Mouse (Mus musculus): ENCODE results near the gene Ncl. TPM values are rescaled to one million over a fixed set of nuclear protein-coding genes. Genes with fewer than 3 reads are reported as not detected.

The Ncl gene
- total RNA-seq (2014; fragmentation: Nextera tagmentation) (715 and 728 TPM in 2 replicates), total RNA-seq (2017) (917 and 958 TPM in 2 replicates)

DNA sequence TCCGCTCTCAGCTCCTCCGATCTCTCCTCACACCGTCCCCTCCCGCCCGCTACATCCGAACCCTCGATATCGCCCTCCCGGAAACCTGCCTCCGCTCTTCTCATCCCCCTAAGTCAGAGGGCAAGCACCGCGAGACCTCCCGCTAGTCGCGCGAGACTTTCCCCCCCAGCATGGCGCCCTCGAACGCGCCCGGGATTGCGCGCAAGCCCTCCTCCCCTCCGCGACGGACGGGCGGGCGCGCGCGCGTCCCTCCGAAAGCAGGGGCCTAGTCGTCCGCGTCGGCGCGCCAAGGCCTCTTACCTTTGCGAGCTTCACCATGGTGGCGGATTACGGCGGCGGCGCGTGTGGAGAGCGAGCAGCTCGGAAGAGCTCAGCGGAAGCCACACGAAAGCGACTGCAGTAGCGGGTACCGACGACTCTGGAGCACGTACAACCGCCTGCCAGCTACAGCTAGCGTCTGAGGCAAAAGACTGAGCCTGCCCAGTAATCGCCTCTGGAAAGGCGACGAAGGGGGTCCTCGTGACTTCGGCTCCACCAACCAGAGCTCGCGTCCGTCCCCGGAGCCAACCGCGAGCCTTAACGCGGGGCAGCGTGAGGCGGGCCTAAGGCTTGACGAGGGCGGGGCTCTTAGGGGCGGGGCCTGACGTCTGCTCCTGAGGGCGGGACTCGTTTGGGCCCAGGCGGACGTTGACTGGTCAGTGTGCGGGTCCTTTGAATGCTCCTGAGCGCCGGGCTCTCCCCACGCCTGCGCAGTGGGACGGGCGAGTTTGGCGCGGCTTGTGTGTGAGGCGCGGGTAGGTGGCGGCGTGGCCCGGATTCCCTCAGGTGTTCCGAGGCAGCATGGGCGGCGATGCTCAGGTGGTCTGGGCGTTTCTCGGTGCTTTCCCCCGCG is at the start of gene Ncl:
Gene Ncl (minus strand): TSS at position 495 of the 892 bp plus-strand sequence.
- ATAC-seq (replicated peaks; ENCODE audit: poor library complexity, severe bottlenecking), result peak; percentile 76

GRCm38 (mm10) chr1:86408515-86408914 is 49.3 kb upstream of the Ncl start:
- no peak for ATAC-seq (replicated peaks; ENCODE audit: poor library complexity, severe bottlenecking)

- ATAC-seq (replicated peaks; ENCODE audit: poor library complexity, severe bottlenecking), result peak; percentile 67
Observed at GRCm38 (mm10) chr1:86406914-86407313, 47.7 kb upstream of the Ncl start.

DNA sequence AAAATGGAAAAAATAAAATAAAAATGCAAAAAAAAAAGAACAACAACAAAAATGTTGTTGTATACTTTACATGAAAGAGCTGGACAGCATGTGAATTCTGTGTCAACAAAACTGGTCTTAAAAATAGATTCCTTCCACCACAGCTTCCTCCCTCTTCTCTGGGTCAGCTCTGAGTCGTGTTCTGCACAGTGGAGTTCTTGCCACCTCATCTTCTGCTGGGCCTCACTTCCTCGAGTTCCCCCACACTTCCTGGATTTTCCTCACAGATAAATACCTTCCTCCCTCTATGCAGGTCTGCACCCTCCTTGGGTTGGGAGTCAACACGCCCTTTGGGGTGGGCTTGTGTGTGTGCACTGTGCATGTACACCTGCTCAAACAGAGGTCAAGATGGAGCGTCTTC is 47.1 kb upstream of the Ncl start:
- ATAC-seq (replicated peaks; ENCODE audit: poor library complexity, severe bottlenecking), result peak; percentile 54

GRCm38 (mm10) chr1:86404834-86405233 is 45.6 kb upstream of the Ncl start:
- ATAC-seq (replicated peaks; ENCODE audit: poor library complexity, severe bottlenecking), result no peak

DNA sequence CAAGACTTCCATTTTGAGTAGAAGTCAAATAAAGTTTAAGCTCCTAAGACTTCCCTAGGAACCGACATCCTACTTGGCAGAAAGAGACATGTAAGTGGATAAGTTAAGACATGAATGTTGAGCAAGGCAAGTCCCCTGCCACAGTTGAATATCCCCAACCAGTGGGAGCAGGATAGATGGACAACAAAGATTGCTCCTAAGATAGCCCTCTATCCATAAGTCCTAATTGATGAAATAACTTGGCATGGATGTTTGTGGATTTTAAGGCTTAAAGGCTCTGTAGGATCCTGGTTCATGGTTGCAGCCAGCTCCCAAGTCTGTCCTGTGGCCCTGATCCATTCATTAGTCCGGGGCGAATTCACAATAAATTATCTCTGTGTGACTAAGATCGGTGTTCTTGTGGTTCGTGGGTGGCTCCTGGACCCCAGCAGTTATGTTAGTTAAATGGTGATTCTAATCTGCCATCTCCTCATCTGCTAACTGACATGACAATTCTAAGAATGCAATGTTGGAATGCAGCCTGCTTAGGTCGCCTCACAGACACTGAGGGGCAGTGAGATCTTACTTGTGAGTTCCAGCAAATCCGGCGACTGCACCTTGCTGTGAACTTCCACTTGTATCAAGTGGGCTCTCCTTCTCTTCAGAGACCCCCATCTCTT is 41.0 kb upstream of the Ncl start:
- ATAC-seq (replicated peaks; ENCODE audit: poor library complexity, severe bottlenecking), result no peak

- peak; percentile 91 for ATAC-seq (replicated peaks; ENCODE audit: poor library complexity, severe bottlenecking)
Observed at GRCm38 (mm10) chr1:86399322-86399721, 40.1 kb upstream of the Ncl start.

DNA sequence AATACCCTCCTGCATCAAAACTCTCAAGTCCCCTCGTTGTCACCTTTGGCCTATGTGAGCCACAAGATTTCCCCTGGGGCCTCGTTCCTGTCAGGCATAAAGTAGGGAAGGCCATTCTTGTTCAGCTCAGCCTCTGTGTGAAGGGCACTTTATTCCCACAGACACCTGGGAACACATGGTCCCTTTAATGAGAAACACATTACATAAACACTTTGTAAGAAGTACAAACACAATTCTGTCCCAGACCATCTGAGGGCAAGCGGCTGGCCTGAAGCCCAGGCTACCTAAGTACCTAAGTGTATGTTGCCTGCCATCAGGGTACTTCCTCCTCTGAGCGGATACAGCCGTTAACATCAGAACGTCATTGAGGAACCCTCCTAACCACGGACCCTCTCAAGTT is 39.0 kb upstream of the Ncl start:
- peak; percentile 86 for ATAC-seq (replicated peaks; ENCODE audit: poor library complexity, severe bottlenecking)

DNA sequence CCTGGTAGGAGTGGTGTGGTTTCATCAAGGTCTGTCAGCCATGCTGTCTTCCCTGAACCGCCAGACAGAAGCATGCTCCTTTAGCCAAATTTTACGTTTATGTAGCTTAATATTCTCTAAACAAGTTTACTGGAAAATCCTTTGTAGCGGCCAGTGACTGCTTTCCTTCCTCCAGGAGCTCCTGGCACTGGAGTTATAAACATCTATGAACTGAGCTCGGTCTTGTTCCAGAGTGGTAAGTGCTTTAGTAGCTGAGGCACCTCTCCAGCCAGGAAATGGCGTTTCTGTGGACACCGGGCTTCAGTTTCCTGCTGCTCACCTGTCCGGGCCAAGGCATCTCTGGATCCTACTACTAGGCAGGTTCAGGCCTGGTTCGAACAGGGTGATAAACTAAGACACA is 38.4 kb upstream of the Ncl start:
- ATAC-seq (replicated peaks; ENCODE audit: poor library complexity, severe bottlenecking), result no peak

- no peak for ATAC-seq (replicated peaks; ENCODE audit: poor library complexity, severe bottlenecking)
Observed at GRCm38 (mm10) chr1:86395897-86396296, 36.7 kb upstream of the Ncl start.

DNA sequence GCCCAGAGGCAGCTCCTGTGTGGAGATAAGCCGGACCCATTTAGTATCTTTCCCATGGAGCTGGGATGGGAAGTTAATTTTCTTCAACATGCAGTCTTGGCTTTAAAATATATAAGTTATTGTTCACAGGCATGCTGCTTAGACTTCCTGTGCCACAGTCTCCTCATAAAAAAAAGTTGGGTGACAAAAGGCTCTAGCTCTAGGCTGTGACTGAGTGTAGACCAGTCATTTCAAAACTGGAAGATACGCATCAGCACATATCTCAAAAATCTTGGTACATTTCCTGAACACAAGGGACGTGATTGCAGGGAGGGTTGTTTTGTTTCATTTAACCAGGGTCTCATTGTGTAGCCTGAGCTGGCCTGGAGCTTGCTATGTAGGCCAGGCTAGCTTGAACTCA is 35.0 kb upstream of the Ncl start:
- no peak for ATAC-seq (replicated peaks; ENCODE audit: poor library complexity, severe bottlenecking)

DNA sequence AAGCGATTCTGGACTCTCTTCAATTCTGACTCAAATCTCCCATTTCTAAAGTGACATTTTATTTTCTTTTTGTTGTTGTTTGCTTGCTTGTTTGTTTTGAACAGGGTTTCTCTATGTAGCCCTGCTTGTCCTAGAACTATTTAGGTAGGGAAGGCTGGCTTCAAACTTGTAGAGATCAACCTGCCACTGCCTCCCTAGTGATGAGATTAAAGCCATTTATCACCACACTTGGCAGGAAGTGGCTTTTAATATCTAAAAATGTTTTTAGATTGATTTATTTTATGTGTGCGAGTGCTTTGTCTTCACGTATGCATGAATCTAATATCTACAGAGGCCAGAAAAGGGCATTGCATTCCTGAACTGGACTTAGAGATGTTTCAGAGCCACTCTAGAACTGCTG is 34.0 kb upstream of the Ncl start:
- ATAC-seq (replicated peaks; ENCODE audit: poor library complexity, severe bottlenecking), result no peak

DNA sequence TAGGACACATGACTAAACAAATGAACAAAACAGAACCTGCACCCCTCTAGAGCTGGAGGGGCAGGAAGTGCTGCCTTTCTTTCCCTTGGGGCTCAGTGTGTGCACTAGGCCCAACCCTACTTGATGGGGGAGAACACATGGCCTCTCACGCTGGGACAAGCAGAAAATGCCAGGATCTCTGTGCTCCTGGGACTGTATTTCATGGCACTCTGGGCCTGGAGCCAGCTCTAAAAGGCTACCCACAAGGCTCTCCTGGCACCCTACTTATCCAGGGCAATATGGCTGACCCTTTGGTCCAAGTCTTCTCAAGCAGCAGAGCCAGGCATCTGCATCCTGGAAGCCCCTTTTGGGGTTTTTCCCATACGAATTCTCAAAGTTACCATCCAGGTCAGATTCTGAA is 32.2 kb upstream of the Ncl start:
- no peak for ATAC-seq (replicated peaks; ENCODE audit: poor library complexity, severe bottlenecking)

DNA sequence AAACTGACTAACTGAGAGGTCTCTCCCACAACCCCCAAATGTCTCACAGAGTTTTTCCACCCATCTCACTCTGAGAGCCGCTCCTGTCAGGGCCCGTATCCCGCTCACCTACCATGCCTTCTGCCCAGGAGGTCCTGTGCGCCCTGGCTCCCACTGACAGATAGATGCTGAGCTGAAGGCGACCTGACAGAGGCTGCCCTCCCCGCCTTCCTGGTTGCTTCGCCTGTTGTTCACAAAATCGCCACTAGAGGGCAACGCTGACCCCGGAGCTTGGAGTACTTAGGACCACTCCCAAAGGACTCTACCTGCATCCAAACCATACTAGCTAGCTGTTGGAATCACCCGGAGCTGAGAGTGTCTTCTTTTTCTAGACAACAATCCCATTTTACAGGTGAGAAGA is 30.0 kb upstream of the Ncl start:
- peak; percentile 82 for ATAC-seq (replicated peaks; ENCODE audit: poor library complexity, severe bottlenecking)

- peak; percentile 85 for ATAC-seq (replicated peaks; ENCODE audit: poor library complexity, severe bottlenecking)
Observed at GRCm38 (mm10) chr1:86381027-86381426, 21.8 kb upstream of the Ncl start.

DNA sequence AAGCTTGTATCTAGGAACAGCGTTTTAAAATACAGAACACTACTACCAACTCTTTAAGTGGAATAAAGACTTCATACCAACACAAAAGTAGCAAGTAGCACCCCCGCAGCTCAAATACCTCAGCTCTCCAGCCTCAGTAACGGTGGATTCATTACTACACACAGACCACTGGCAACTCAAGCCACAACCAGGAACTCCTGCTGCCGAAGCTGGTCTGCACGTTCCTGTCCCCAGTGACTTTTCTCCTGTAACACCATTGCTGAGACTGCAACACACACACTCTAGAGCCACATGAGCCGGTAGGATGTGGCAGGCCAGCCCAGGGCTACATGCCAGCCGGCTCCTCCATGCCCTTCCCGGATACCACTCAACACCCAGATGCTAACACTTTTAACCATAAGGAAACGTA is 20.0 kb upstream of the Ncl start:
- peak; percentile 45 for ATAC-seq (replicated peaks; ENCODE audit: poor library complexity, severe bottlenecking)

DNA sequence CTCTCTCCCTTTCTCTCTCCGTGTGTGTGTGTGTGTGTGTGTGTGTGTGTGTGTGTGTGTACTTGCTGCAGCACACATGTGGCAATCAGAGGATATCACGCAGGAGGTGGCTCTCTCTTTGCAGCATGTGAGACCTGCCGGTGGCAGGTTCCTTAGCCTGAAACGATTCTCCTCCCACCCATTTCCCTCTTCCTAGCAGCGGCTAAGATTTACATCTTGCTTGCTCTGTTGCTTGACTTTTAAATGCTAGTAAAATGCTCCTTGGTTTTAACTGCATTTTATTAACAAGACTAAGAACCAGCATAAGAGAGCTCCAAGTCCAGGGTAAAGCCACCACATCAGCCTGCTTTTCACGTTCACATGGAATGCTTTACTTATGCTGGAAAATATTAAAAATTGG is 19.5 kb upstream of the Ncl start:
- peak; percentile 56 for ATAC-seq (replicated peaks; ENCODE audit: poor library complexity, severe bottlenecking)

DNA sequence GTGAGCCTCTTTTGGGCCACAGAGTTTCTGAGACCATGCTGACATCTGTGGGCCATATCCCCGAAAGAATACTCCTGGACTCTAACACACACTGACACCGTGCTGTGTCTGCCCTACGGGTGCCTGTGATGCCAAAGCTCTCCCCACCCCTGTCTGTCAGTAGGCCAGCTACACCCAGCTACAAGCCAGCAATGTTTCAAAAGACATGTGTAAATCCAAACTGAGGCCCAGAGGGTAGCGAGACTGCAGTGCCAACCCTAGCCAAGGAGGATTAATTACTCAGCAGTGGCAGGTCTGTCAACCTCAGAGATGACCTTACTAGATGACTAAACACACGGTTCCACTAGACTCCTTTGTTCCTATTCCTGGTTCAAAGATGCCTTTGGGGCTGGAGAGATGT is 17.2 kb upstream of the Ncl start:
- ATAC-seq (replicated peaks; ENCODE audit: poor library complexity, severe bottlenecking), result no peak

DNA sequence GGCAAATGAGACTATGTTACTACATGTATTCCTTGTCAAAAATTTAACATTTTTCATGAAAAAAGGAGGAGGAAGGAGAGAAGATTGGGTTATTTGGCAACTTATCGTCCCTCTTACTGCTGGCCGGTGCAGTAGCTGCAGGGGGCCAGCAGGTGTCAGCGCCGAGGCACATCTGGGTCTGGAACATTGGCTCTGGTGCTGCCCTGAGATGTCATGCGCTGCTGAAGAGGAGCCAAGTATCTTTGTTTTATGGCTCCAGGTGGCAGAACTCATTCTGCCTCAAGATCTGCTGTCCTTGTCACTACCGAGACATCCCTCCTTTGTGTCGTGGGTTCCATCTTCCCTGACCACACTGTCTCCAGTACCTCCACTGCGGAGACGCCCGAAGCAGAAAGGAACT is 12.8 kb upstream of the Ncl start:
- ATAC-seq (replicated peaks; ENCODE audit: poor library complexity, severe bottlenecking), result peak; percentile 99

GRCm38 (mm10) chr1:86368086-86368485 is 8.9 kb upstream of the Ncl start:
- ATAC-seq (replicated peaks; ENCODE audit: poor library complexity, severe bottlenecking), result no peak

DNA sequence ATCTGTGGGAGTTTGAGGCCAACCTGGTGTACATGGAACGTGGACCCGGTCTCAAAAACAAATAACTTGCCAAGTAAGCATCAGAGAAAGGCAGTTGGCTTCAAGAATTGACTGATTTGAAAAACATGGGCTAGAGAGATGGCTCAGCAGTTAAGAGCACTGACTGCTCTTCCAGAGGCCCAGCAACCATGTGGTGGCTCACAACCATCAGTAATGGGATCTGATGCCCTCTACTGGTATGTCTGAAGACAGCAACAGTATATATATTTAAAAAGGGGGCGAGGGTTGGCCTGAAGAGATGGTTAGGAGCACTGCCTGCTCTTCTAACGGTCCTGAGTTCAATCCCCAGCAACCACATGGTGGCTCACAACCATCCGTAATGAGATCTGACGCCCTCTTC is 4.5 kb upstream of the Ncl start:
- ATAC-seq (replicated peaks; ENCODE audit: poor library complexity, severe bottlenecking), result no peak

Measured in granulocyte monocyte progenitor cell, adult 5-6 weeks (primary cell).